Mouse (Mus musculus) neural tube, embryonic 15.5 days (tissue): Measurements from ENCODE around the gene Sgo2a. TPM values are rescaled to one million over a fixed set of nuclear protein-coding genes. Genes with fewer than 3 reads are reported as not detected.

ENCODE experiments used
- ATAC-seq: fragments of 200-750 bp; cut with Nextera tagmentation; 2 replicates; pipeline ENCODE4 v1.8.0; 2017; ENCODE audit warnings: mild to moderate bottlenecking, moderate TSS enrichment, moderate library complexity; ENCODE audit not compliant: low FRiP score
- H3K27ac ChIP-seq: fragments of 300-500 bp; sonication (generic); replicated peaks from 2 replicates; pipeline ENCODE4 v1.5.1; 2015; ENCODE audit warnings: mild to moderate bottlenecking, inconsistent platforms
- H3K27me3 ChIP-seq: fragments of 300-500 bp; sonication (generic); replicated peaks from 2 replicates; pipeline ENCODE4 v1.6.1; 2015; ENCODE audit warnings: inconsistent platforms
- H3K36me3 ChIP-seq: fragments of 300-500 bp; sonication (generic); 2 replicates; pipeline ENCODE4 v1.6.1; 2015; ENCODE audit warnings: inconsistent platforms
- H3K4me1 ChIP-seq: fragments of 300-500 bp; sonication (generic); 2 replicates; pipeline ENCODE4 v1.6.1; 2015; ENCODE audit warnings: inconsistent platforms
- H3K4me2 ChIP-seq: fragments of 300-500 bp; sonication (generic); 2 replicates; pipeline ENCODE4 v1.6.1; 2015; ENCODE audit warnings: inconsistent platforms, mild to moderate bottlenecking, moderate library complexity
- H3K4me3 ChIP-seq: fragments of 300-500 bp; sonication (generic); replicated peaks from 2 replicates; pipeline ENCODE4 v1.5.1; 2015; ENCODE audit warnings: mild to moderate bottlenecking, inconsistent platforms
- H3K9ac ChIP-seq: fragments of 300-500 bp; sonication (generic); replicated peaks from 2 replicates; pipeline ENCODE4 v1.6.1; 2015; ENCODE audit warnings: mild to moderate bottlenecking, inconsistent platforms
- H3K9me3 ChIP-seq: fragments of 300-500 bp; sonication (generic); replicated peaks from 2 replicates; pipeline ENCODE4 v1.6.1; 2016; ENCODE audit warnings: inconsistent platforms
- WGBS: fragments of 180-500 bp; shearing (Covaris S2); methylation state at CpG from one replicate; pipeline ENCODE4 v1.1.7; 2015; ENCODE audit warnings: mixed read lengths; 5-methylcytosine and 5-hydroxymethylcytosine counted together
- polyA plus RNA-seq: library from polyadenylated mRNA; unstranded; fragments of >200 nt; fragmentation: Nextera tagmentation; extraction: Ambion mirVana; gene quantifications from 2 replicates; pipeline ENCODE4 v1.2.1, GENCODE M21; 2015

Gene Sgo2a
- 2.3 and 5.0 TPM in 2 replicates for polyA plus RNA-seq

DNA sequence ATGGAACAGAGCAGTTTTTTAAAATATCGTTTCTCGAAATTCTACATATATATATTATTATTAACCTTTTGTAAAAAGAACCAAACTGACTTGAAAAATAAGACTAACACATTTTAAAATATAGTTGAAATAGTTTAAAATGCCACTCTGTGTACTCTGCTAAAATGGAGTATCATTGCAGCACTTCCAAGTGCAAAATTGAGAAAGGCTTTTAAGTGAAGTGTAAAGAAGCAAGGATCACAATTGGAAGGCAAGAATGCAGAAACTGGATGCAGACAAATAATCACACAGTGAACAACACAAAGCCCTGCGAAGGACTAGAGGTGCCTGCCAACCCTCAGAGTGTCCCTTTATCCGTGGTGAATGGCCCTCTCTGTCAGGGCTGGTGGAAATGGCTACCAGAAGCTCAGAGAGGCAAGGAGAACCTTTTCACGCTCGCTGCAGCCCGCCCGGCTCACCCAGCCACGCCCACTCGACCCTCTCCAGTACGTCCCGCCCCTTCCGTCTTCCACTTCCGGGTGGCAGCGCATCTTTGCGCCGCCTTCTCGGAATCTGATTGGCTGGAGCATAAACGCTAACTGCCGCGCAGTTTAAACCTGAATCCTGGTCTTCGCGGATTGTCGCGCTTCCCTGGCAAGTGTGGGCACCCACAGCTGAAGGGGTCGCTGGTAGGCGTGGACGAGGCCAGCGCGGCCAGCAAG, at the start of gene Sgo2a:
Gene Sgo2a, plus strand, starts transcription at position 540 of the 701 bp plus-strand sequence.
- no peaks in the 10 kb centered on the region for H3K27me3 ChIP-seq
- peak within 1 kb of the TSS; percentile 98 for H3K4me2 ChIP-seq
- H3K9ac ChIP-seq: peak within 1 kb of the TSS; percentile 69
- peak within 1 kb of the TSS; percentile 92 for H3K27ac ChIP-seq
- no peaks in the 10 kb centered on the region for H3K36me3 ChIP-seq
- H3K4me3 ChIP-seq: peak within 1 kb of the TSS; percentile 91
- peak; percentile 100 for ATAC-seq
- H3K9me3 ChIP-seq: no peaks in the 10 kb centered on the region
- H3K4me1 ChIP-seq: peaks cover 7% of the 10 kb centered on the region
- WGBS: 7% methylated on average over 30 of the region's 30 CpGs

DNA sequence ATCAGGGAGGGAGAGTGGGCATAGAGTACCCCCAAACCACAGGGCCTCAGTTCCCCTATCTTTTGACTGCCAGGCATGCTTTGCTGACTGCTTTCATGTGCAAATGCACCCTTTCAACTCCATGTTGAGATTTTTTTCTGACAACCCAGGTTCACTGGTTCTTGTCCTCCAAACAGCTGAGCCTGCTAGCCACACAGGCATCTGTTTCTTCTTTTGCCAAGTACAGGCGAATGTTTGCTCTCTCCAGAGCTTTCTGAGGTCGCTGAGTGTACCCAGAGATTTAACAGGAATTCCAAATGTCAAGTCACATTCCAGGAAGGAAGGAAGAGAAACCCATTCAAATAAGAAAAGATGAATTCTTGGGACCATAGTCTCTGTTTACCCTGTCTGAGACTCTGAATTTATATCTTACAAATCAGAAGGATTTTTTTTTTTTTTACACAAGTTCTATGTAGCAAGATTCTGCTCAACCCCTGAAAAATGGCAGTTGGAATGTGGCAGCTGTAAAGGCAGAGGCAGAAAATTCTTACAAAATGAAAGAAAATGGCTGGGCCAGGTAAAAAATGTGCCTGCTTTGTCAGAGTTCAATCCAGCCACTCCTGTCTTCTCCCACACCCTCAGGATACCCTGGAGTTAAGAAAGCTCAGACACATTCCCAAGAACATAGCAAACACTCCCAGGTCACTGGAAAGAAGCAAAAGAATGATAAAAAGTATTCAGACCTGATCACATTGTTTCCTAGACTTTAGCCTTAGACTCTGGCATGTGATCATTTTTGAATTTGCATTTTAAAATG, 48.0 kb upstream of the Sgo2a start:
- no peak for ATAC-seq
- no peaks in the 10 kb centered on the region for H3K9me3 ChIP-seq
- H3K27ac ChIP-seq: no peak overlapping the region
- no peaks in the 10 kb centered on the region for H3K27me3 ChIP-seq
- WGBS: 49% methylated on average over 2 of the region's 2 CpGs
- H3K36me3 ChIP-seq: peaks cover 14% of the 10 kb centered on the region
- no peaks in the 10 kb centered on the region for H3K4me1 ChIP-seq
- H3K4me3 ChIP-seq: no peak overlapping the region
- no peak overlapping the region for H3K4me2 ChIP-seq
- no peak overlapping the region for H3K9ac ChIP-seq

DNA sequence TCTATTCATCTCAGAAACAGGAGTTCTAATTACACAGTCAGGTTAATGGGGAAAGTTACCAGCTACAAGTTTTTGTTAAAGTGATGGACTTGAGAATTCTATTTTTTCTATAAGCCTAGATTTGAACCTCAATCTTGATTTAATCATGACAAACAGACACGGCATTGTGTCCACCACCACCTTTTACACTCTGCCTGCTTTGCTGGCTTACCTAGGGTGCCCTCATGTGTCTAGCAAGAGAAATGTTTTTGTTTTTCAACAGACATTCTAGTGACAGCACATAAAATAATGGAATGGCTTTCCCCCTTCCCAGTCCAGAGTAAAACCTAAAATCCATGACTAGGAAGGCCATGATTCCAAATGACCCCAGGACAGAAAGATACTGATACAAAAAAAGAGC, 46.6 kb upstream of the Sgo2a start:
- peaks cover 4% of the 10 kb centered on the region; the same call in 1 of the 2 replicates for H3K36me3 ChIP-seq
- H3K9me3 ChIP-seq: no peaks in the 10 kb centered on the region
- no peak overlapping the region for H3K9ac ChIP-seq
- no peaks in the 10 kb centered on the region for H3K27me3 ChIP-seq
- no peak for ATAC-seq
- H3K4me2 ChIP-seq: no peak overlapping the region
- no peaks in the 10 kb centered on the region for H3K4me1 ChIP-seq
- 8% methylated on average over 1 of the region's 1 CpGs for WGBS
- no peak overlapping the region for H3K27ac ChIP-seq
- no peak overlapping the region for H3K4me3 ChIP-seq

DNA sequence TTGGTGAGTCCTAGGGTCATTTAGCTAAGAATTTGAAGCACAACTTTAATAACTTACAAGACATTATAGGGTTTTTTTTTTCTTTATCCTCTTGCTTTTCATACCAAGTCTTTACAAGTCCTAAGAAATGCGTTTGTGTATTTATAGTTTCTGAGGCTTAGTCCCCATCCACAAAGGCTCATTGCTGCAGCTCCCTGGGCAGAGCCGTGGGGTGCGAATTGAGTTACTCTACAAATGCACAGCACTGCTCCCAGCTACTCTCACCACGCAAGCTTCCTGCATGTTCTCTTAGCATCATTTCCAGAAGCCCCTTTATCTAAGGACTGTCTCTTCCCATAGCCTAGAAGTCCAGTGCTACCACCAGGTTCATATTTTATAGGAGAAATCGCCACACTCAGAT, 46.1 kb upstream of the Sgo2a start:
- Histone ChIP-seq H3K27me3 (no peaks in the 10 kb centered on the region), H3K4me1 (no peaks in the 10 kb centered on the region), H3K9me3 (no peaks in the 10 kb centered on the region), H3K27ac (no peak overlapping the region), H3K36me3 (peaks cover 8% of the 10 kb centered on the region; the same call in 1 of the 2 replicates), H3K4me2 (no peak overlapping the region), H3K4me3 (no peak overlapping the region), H3K9ac (no peak overlapping the region)
- no peak for ATAC-seq
- WGBS: 64% methylated on average over 5 of the region's 5 CpGs

DNA sequence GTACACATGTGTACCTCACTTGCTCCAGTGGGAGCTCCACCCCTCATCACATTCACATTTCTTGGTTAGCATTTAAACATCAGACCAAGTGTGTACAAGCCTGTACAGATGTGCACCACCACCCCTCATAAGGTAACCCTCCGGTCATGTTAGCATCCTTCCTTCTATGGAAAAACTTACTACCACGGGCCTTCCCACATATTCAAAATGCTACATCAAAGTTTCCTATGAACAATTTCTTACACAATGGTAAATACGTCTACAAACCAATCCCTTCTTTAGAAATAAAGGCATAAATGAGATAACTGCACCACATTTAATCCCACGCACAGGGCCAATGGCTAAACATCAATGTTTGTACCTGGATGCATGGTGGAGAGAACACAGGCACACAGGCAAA, 43.3 kb upstream of the Sgo2a start:
- Histone ChIP-seq H3K9me3 (no peaks in the 10 kb centered on the region), H3K4me3 (no peak overlapping the region), H3K4me2 (no peak overlapping the region), H3K9ac (no peak overlapping the region), H3K36me3 (peaks cover 18% of the 10 kb centered on the region), H3K27ac (no peak overlapping the region), H3K4me1 (no peaks in the 10 kb centered on the region), H3K27me3 (no peaks in the 10 kb centered on the region)
- 97% methylated on average over 4 of the region's 4 CpGs for WGBS
- ATAC-seq: no peak

DNA sequence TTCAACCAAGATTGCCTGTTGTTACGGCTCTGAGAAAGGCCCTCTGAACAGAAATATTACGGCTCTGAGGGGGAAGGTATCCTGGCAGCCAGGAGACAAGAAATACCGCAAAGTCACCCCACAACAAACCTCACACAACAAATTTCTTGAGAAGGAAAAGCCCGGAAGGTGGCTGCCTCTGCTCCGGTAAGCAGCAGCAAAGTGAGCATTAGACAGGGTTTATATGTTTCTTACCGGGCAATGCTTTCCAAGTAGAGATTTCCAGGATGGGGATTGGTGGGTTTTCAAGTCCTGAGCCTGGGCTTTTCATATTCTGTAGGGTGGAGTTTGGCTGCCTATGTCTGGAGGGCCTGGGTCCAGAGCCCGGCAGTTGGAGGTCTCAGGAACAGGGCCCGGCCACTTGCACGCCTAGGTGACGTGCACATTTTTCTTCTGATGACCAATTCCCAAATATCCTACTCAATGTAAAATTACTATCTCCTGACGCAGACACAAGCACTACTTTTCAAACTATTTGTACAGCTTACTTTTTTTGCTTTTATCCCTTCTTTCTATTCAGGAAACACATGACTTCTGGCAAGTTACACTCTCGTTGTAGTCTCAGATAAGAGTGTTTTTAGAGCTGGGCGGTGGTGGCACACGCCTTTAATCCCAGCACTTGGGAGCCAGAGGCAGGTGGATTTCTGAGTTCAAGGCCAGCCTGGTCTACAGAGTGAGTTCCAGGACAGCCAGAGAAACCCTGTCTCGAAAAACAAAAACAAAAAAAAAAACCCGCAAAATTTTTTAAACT, 42.0 kb upstream of the Sgo2a start:
- Histone ChIP-seq H3K4me2 (no peak overlapping the region), H3K4me1 (no peaks in the 10 kb centered on the region), H3K36me3 (peaks cover 19% of the 10 kb centered on the region), H3K27ac (no peak overlapping the region), H3K4me3 (no peak overlapping the region), H3K9me3 (no peaks in the 10 kb centered on the region), H3K27me3 (no peaks in the 10 kb centered on the region), H3K9ac (no peak overlapping the region)
- no peak for ATAC-seq
- 92% methylated on average over 16 of the region's 16 CpGs for WGBS

DNA sequence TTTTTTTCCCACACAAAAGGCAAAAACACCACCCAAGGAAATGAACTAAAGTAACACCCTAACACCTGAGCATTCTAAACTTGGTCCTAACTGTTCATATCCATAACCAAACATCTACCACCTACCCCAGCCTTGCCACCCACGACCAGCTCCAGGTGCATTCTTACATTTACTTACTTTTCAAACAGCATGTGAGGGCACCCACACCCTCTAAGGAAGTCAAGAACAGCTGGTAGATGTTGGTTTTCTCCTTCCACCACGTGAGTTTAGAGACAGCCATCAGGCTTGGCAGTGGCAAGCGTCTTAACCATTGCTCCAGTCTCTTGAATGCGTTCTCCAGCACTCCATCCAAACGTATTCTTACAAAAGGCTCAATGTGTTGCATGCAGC, 41.4 kb upstream of the Sgo2a start:
- H3K4me2 ChIP-seq: no peak overlapping the region
- H3K27ac ChIP-seq: no peak overlapping the region
- 93% methylated on average over 5 of the region's 5 CpGs for WGBS
- peaks cover 23% of the 10 kb centered on the region for H3K36me3 ChIP-seq
- H3K4me1 ChIP-seq: no peaks in the 10 kb centered on the region
- H3K9me3 ChIP-seq: no peaks in the 10 kb centered on the region
- H3K9ac ChIP-seq: no peak overlapping the region
- no peaks in the 10 kb centered on the region for H3K27me3 ChIP-seq
- ATAC-seq: no peak
- no peak overlapping the region for H3K4me3 ChIP-seq

DNA sequence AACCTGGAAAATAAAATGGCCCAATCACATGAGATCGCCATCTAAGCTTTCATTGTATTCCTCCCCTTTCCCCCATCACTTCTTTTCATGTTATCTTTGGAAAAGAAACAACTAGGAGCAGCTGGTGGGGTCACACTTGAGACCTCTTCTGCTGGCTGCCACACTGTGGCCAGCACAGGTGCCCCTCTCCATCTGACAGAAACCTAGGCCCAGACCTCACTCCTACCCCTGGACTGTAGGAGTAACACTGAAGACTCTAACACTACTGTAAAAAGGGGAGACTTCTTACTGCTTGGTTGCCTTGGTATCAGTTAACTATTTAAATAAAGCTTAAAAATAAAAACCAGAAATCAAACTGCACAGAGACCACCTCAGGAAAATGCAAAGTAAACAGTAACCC, 40.0 kb upstream of the Sgo2a start:
- H3K27me3 ChIP-seq: no peaks in the 10 kb centered on the region
- H3K4me2 ChIP-seq: no peak overlapping the region
- no peaks in the 10 kb centered on the region for H3K9me3 ChIP-seq
- 81% methylated on average over 1 of the region's 1 CpGs for WGBS
- H3K4me3 ChIP-seq: no peak overlapping the region
- H3K36me3 ChIP-seq: peaks cover 25% of the 10 kb centered on the region
- ATAC-seq: no peak
- no peak overlapping the region for H3K27ac ChIP-seq
- no peaks in the 10 kb centered on the region for H3K4me1 ChIP-seq
- no peak overlapping the region for H3K9ac ChIP-seq

DNA sequence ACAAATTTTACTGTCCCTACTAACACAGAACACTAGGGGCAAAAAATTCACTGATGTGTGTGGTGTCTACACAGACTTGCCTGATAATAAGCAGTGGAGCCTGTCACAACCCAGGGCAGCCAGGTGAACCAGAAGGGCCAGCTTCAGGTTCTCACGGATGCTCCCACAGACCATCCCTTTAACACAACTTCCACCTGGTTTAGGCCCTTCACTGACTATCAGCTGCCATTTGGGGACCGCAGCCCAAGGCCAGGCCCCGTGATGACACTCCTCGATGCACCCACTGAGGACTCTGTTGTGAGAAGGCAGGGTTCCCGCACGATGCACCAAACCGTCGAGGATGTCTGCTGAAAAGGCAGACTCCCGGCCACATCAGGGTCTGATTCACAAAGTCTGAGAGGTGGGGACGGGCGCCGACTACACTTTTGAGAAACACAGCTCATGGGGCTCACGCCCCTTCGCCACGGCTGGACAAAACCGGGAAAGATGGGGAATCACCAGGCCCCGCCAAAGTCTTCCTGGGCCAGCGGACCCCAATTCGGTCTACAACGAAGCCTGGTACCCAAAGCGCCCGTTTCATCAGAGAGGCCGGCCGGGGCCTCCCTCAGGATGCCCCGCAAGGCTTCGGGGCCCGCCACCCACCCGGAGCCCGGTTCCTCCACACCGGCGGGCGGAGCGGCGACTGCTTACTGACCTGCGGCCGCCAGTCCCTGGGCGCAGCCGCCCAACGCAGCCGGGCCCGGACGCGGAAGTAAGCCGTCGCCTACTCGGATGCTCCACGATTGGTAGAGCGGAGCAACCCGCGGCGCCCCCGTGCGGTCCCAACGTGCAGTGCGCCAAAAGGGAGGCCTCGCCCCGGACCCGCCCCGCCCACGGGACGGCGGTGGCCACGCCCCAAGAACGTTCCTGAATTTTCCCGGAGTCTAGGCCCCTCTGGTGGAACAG, 26.2 kb upstream of the Sgo2a start:
- WGBS: under 1% methylated on average over 65 of the region's 65 CpGs

DNA sequence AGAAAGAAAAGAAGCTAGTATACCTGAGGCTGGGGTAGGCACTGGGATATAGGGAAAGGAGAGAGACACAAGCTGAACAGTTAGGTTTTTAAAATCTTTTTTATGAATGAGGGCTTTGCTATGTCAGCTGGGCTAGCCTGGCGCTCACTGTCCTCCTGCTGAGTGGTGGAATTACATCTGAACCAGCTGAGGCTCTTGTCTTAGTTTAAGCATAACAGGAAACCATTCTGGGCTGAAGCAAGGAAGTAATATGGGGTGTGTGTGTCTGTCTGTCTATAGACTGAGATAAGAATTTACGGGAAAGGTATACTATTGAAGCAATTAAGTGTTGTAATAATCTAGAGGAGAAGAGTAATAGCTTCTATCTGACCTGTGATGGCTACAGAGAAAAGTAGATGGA, 24.2 kb upstream of the Sgo2a start:
- H3K9ac ChIP-seq: no peak overlapping the region
- no peaks in the 10 kb centered on the region for H3K27me3 ChIP-seq
- H3K27ac ChIP-seq: no peak overlapping the region
- peaks cover 11% of the 10 kb centered on the region for H3K4me1 ChIP-seq
- no peak for ATAC-seq
- 83% methylated on average over 2 of the region's 2 CpGs for WGBS
- H3K36me3 ChIP-seq: peaks cover 4% of the 10 kb centered on the region; the same call in 1 of the 2 replicates
- no peak overlapping the region for H3K4me3 ChIP-seq
- no peaks in the 10 kb centered on the region for H3K9me3 ChIP-seq
- H3K4me2 ChIP-seq: no peak overlapping the region

More for the DNA sequence above, 26.2 kb upstream of the Sgo2a start:
- Histone ChIP-seq H3K9ac (peak overlapping the region; percentile 95), H3K9me3 (no peaks in the 10 kb centered on the region), H3K4me1 (peaks cover 11% of the 10 kb centered on the region), H3K27ac (peak overlapping the region; percentile 87), H3K27me3 (no peaks in the 10 kb centered on the region), H3K4me3 (peak overlapping the region; percentile 87), H3K4me2 (peak overlapping the region; percentile 87), H3K36me3 (peaks cover 4% of the 10 kb centered on the region)
- peak; percentile 98 for ATAC-seq

DNA sequence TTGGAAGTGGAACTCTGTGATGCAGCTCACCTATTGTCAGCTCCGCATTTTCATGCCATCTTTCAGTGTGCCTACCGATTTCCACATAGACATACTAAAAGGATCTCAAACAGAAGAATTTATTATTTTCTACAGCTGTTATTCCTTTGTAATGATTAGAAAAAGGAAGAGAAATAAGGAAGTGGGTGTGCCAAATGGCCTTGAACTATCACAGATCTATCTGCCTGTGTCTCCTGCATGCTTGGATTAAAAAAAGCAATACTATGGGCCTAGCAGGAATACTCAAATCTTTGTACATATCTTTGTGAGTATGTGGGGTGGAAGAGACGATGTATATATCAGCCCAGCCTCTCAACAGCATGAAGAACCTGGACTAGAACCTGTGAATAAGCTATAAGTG, 18.9 kb upstream of the Sgo2a start:
- Histone ChIP-seq H3K9me3 (no peaks in the 10 kb centered on the region), H3K4me3 (no peak overlapping the region), H3K9ac (no peak overlapping the region), H3K27ac (no peak overlapping the region), H3K36me3 (no peaks in the 10 kb centered on the region), H3K27me3 (no peaks in the 10 kb centered on the region), H3K4me1 (no peaks in the 10 kb centered on the region), H3K4me2 (no peak overlapping the region)
- no peak for ATAC-seq
- 96% methylated on average over 3 of the region's 3 CpGs for WGBS
